Mouse (Mus musculus) stomach, embryonic 15.5 days (tissue): ENCODE results near the gene Exoc3l4. TPM values are rescaled to one million over a fixed set of nuclear protein-coding genes. Genes with fewer than 3 reads are reported as not detected.

Experiments used
- ATAC-seq: fragments of 200-750 bp; cut with Nextera tagmentation; 2 replicates; pipeline ENCODE4 v1.8.0; 2017; ENCODE audit warnings: low read depth, moderate number of reproducible peaks, moderate TSS enrichment; ENCODE audit not compliant: insufficient read depth, low FRiP score
- H3K27ac ChIP-seq: fragments of 300-500 bp; sonication (generic); 2 replicates; pipeline ENCODE4 v1.5.1; 2015; ENCODE audit warnings: mild to moderate bottlenecking, inconsistent platforms
- H3K27me3 ChIP-seq: fragments of 300-500 bp; sonication (generic); replicated peaks from 2 replicates; pipeline ENCODE4 v1.6.1; 2015; ENCODE audit warnings: inconsistent platforms
- H3K36me3 ChIP-seq: fragments of 300-500 bp; sonication (generic); 2 replicates; pipeline ENCODE4 v1.6.1; 2015; ENCODE audit warnings: inconsistent platforms
- H3K4me1 ChIP-seq: fragments of 300-500 bp; sonication (generic); 2 replicates; pipeline ENCODE4 v1.6.1; 2015; ENCODE audit warnings: inconsistent platforms
- H3K4me2 ChIP-seq: fragments of 300-500 bp; sonication (generic); 2 replicates; pipeline ENCODE4 v1.6.1; 2015; ENCODE audit warnings: mild to moderate bottlenecking, inconsistent platforms
- H3K4me3 ChIP-seq: fragments of 300-500 bp; sonication (generic); replicated peaks from 2 replicates; pipeline ENCODE4 v1.5.1; 2015; ENCODE audit warnings: inconsistent platforms
- H3K9ac ChIP-seq: fragments of 300-500 bp; sonication (generic); 2 replicates; pipeline ENCODE4 v1.6.1; 2015; ENCODE audit warnings: inconsistent platforms
- H3K9me3 ChIP-seq: fragments of 300-500 bp; sonication (generic); 2 replicates; pipeline ENCODE4 v1.6.1; 2016; ENCODE audit warnings: inconsistent platforms
- whole genome bisulfite sequencing: fragments of 180-500 bp; shearing (Covaris S2); methylation state at CpG from one replicate; pipeline ENCODE4 v1.1.7; 2015; 5-methylcytosine and 5-hydroxymethylcytosine counted together
- polyA plus RNA-seq: library from polyadenylated mRNA; unstranded; fragments of >200 nt; fragmentation: Nextera tagmentation; extraction: Ambion mirVana; gene quantifications from 2 replicates; pipeline ENCODE4 v1.2.1, GENCODE M21; 2015

The Exoc3l4 gene
- polyA plus RNA-seq, 1 experiment from 2014 or later: 8.5 TPM

DNA sequence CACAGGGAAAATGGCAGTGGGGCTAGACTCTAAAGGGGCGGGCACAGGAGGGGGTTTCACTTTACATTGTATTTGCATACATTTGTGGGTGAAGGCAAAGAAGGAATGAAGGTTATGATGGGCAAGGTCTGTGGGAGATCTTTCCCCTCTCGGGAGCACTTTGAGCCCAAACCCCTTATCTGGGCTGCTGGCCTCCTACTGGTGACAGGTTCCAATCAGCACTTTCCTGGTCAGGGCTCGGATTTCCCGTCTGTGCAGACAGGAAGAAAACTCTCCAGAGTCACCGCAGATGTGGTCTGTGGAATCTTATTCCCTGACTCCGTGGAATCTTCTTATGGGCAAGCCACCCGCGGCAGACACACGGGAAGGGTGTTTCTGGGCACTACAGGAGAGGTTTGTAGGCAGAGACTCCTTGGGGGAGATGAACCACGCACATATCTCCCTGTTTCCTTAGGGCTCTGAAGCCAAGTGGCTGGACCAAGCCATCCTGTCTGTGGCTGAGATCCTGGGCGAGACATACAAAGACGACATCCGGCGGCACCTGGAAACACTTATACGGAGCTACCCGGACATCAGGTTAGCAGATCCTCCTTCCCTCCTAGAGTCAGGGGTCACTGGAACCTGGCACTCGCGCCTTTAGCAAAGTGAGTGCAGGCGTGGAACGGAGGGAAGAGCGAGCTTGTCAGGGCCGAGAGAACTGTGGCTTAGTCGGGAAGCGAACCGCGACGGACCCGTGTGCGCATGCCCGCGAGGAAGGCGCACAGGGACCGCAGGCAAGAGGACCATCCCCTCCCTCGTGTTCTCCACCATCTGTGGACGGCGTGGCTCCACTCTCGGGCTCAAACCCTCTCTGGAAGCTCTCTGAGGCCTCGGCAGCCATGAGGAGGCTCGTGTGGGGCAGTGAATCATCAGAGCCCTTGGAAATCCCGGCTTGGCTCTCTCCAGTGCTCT lies 12.4 kb downstream of the Exoc3l4 start:
- peak overlapping the region; percentile 40 for H3K4me3 ChIP-seq
- H3K9ac ChIP-seq: no peak overlapping the region; the same call in 1 of the 2 replicates
- WGBS: 1% methylated on average over 40 of the region's 40 CpGs
- no peaks in the 10 kb centered on the region for H3K9me3 ChIP-seq
- ATAC-seq: no peak; the same call in 1 of the 2 replicates
- H3K4me2 ChIP-seq: peak overlapping the region; percentile 89
- peaks cover 45% of the 10 kb centered on the region for H3K27me3 ChIP-seq
- no peaks in the 10 kb centered on the region for H3K36me3 ChIP-seq
- peak overlapping the region; percentile 38 for H3K27ac ChIP-seq
- H3K4me1 ChIP-seq: peaks cover 46% of the 10 kb centered on the region

DNA sequence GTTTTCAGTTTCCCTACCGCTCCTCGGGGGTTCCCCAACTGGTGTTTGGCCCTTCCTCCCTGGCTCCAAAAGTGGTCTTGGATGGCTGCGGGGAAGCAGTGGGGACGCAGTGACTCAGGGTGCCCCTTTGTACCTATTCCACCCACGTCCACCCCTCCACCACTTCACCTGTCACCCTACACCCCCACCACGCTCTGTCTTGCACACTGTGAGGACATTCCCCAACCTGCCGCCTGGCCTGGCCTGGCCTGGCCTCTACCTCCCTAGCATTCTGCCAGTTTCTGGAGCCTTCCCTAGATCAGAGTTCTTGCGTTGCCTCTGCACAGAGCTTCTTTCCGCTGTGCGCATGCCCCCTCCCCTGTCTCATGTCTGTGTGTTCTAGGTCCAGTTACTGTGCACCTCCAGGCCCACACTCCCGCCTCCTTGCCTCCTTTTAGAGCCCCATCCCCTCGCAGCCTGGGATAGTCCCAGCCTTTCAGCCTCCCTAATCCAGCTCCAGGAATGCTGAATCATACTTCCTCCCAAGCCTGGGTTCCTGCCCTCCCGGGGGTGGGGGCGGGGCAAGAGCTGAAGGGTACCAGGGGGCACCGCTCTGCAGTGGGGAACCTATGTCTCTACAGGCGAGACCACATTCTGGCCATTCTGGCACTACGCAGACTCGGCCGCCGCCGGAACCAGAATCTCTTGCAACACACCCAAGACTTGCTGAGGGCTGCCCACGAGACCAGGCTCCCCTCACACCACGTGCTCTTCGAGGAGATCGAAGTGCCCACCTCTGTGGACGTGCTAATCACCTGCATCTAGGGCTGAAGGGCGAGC lies 13.4 kb downstream of the Exoc3l4 start:
- H3K4me2 ChIP-seq: peak overlapping the region; percentile 89
- peaks cover 36% of the 10 kb centered on the region for H3K27me3 ChIP-seq
- peak overlapping the region; percentile 38 for H3K27ac ChIP-seq
- H3K36me3 ChIP-seq: no peaks in the 10 kb centered on the region
- H3K4me1 ChIP-seq: peaks cover 46% of the 10 kb centered on the region
- no peak for ATAC-seq
- WGBS: 24% methylated on average over 27 of the region's 27 CpGs
- H3K9ac ChIP-seq: no peak overlapping the region
- no peaks in the 10 kb centered on the region for H3K9me3 ChIP-seq
- peak overlapping the region; percentile 40 for H3K4me3 ChIP-seq

DNA sequence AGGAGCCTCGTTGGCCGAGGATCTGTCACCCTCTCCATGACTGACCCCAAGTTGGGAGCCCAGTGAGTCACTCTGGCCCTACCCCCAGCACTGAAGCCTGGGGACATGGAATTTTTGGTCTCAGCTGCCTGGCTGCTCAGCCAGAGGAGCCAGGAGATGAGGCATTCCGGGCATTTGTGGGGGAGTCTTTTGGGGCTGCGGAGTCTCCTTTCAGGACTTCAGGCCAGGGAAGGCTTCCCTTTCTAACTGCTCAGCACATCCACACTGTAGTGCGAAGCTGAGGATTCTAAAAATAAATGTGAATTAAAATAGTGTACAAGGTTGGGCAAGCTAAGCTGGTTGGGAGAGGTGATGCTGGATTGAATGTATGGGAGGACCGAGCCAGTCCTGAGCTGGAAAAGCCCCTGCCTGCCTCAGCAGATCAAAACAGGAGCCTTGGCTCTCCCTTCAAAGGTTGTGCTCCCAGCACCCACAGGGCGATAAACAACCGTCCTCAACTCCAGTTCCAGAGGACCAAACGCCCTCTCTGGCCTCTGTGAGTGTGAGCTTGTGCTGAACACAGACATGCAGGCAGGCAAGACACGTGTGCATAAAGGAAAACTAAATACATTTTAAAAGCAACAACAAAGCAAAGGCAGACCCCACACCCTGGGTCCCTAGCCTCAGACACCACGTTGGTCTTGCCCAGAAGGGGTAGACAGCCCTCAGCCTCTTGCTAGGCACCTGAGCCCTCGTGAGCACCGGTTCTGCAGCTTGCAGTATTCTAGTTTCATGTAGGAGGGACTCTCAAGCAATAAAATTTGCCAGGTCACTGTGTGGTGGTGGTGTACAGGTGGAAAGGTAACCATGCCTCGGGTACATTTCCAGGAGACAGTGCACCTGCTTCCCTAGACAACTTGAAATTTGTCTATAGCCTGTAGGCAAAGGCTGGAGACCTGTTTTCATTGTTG lies 14.3 kb downstream of the Exoc3l4 start:
- Histone ChIP-seq H3K27ac (no peak overlapping the region; the same call in 1 of the 2 replicates), H3K4me1 (peaks cover 41% of the 10 kb centered on the region), H3K4me2 (no peak overlapping the region), H3K36me3 (no peaks in the 10 kb centered on the region), H3K27me3 (peaks cover 30% of the 10 kb centered on the region), H3K4me3 (no peak overlapping the region), H3K9me3 (no peaks in the 10 kb centered on the region), H3K9ac (no peak overlapping the region)
- ATAC-seq: no peak
- 42% methylated on average over 14 of the region's 14 CpGs for WGBS

DNA sequence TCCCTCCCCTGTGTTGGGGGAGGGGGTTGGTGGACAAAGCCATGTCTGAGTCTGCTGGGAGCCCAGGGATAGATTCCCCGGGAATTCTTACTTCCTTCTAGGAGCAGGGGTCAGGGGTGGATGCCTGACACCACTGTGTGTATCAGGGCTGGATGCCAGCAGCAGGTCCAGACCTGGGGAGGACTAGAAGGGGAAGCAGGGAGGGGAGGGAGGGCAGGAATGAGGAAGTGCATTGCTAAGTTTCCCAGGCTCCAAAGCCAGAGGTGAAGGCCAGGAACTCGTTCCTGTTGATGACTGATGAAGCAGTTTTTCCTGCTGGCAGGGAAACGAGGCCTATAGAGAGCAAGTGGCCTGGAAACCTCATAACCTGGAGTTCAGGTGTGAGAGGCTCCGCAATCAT lies 15.3 kb downstream of the Exoc3l4 start:
- peak overlapping the region; percentile 70 for H3K27ac ChIP-seq
- peaks cover 29% of the 10 kb centered on the region for H3K27me3 ChIP-seq
- peaks cover 39% of the 10 kb centered on the region for H3K4me1 ChIP-seq
- H3K9me3 ChIP-seq: no peaks in the 10 kb centered on the region
- no peak for ATAC-seq
- H3K9ac ChIP-seq: no peak overlapping the region
- H3K4me2 ChIP-seq: no peak overlapping the region
- no peaks in the 10 kb centered on the region for H3K36me3 ChIP-seq
- WGBS: 44% methylated on average over 4 of the region's 4 CpGs
- H3K4me3 ChIP-seq: no peak overlapping the region

DNA sequence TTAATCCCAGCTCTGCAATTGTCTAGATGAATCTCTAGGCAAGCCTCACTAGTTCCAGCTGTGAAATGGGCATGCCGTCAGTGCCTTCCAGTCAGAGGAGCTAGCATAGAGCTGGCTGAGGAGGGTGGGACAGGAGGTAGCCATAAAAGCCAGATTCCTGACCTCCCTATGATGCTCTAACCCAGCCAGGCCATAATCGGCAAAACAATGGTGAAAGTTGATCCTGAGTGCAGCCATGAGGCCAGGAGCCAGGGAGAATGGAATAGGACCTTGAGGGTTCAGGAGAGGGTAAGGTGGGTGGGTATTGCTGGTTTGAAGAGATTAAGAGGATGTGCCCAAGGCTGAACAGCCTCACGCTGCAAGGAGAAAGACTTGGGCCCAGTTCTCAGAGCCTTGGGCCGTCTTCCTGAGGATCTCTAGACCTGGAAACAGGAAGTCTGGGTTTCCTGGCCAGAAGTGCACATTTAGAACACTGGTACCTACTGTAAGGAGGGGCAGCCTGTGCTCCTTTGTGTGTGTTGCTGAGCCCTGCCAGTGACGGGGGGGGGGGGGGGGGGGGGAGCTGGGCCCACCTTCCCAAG lies 16.0 kb downstream of the Exoc3l4 start:
- no peak for ATAC-seq
- no peak overlapping the region for H3K4me2 ChIP-seq
- no peaks in the 10 kb centered on the region for H3K36me3 ChIP-seq
- no peaks in the 10 kb centered on the region for H3K9me3 ChIP-seq
- peaks cover 24% of the 10 kb centered on the region for H3K27me3 ChIP-seq
- H3K27ac ChIP-seq: peak overlapping the region; percentile 70
- peaks cover 39% of the 10 kb centered on the region for H3K4me1 ChIP-seq
- no peak overlapping the region for H3K4me3 ChIP-seq
- 59% methylated on average over 5 of the region's 5 CpGs for WGBS
- H3K9ac ChIP-seq: no peak overlapping the region

DNA sequence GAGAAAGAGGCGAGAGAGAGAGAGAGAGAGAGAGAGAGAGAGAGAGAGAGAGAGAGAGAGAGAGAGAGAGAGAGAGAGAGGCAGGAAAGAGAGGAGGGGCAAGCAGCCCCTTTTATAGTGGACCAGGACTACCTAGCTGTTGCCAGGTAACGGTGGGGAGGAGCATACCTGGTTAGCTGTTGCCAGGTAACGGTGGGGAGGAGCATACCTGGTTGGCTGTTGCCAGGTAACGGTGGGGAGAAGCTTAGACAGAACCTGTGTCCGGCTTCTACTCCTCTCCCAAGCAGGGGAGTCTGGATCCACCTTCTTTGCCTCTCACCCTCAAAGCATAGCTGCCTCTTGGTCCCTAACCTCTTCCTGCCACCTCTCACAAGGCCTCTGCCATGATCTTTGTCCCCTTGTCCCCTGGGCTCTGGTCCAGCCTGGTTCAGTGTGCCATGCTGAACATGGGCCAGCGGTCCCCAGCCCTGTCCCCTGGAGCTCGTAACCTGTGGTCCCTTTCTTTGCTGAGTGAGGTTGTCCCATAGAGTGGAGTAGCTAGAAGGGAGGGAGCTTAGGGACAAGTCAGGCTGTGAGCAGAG lies 17.4 kb downstream of the Exoc3l4 start:
- no peak for ATAC-seq
- 34% methylated on average over 6 of the region's 7 CpGs for WGBS
- Histone ChIP-seq H3K36me3 (no peaks in the 10 kb centered on the region), H3K9me3 (no peaks in the 10 kb centered on the region), H3K4me3 (no peak overlapping the region), H3K9ac (no peak overlapping the region), H3K27ac (0 out of 2 replicates have a peak overlapping the region, but pooled peaks have one; percentile 22), H3K27me3 (peaks cover 13% of the 10 kb centered on the region), H3K4me1 (peaks cover 31% of the 10 kb centered on the region), H3K4me2 (0 out of 2 replicates have a peak overlapping the region, but pooled peaks have one; percentile 13)

DNA sequence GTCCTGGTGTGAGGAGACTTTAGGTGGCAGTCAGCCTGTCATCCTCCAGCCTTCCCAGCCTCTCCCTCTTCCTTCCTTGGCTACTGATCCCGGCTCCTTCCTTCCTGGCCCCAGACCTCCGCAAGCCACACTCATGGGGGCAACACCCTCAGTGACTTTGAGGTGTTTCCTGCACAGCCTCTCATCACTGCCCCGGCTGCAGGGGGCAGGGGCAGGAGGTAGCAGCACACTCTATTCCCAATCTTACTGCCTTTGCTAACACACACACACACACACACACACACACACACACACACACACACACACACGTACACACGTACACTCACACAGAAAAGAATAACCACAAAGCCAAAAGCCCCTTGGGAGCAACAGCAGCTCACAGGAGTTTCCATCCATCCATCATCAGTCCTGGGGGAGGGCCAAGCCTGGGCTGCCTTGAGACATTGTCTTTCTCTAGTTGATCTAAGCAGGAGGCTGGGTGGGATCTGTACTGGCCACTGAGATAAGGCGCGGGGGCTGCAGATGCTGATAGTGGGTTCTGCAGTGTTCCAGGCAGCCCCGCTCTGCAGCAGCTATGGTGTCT lies 18.0 kb downstream of the Exoc3l4 start:
- H3K4me1 ChIP-seq: peaks cover 25% of the 10 kb centered on the region
- no peak overlapping the region for H3K27ac ChIP-seq
- H3K4me2 ChIP-seq: 0 out of 2 replicates have a peak overlapping the region, but pooled peaks have one; percentile 13
- H3K27me3 ChIP-seq: peaks cover 13% of the 10 kb centered on the region
- no peak overlapping the region for H3K9ac ChIP-seq
- no peaks in the 10 kb centered on the region for H3K9me3 ChIP-seq
- no peak overlapping the region for H3K4me3 ChIP-seq
- 27% methylated on average over 8 of the region's 8 CpGs for WGBS
- H3K36me3 ChIP-seq: no peaks in the 10 kb centered on the region
- peak; percentile 67; the same call in 1 of the 2 replicates for ATAC-seq

DNA sequence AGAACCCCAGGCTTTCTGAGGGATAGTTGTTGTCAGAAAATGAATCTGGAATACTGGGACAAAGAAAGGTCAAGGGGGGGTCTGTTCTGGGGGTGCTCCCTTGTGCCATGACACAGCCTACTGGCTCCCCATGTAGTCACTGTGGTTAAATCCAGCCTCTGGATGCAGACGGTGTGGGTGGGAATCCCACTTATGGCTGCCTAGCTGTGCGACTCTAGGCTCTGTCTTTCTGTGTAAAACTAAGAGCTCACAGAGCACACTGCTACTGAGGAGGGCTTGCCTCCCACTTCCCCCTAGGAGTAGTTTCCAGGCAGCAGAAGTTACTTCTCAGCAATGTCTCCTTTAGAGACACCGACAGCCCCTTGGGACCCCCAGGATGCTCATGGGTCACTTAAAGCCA lies 19.4 kb downstream of the Exoc3l4 start:
- WGBS: 86% methylated on average over 3 of the region's 3 CpGs
- peaks cover 15% of the 10 kb centered on the region for H3K4me1 ChIP-seq
- H3K9ac ChIP-seq: no peak overlapping the region
- no peak for ATAC-seq
- H3K4me2 ChIP-seq: no peak overlapping the region
- H3K27me3 ChIP-seq: peaks cover 6% of the 10 kb centered on the region
- no peaks in the 10 kb centered on the region for H3K9me3 ChIP-seq
- no peaks in the 10 kb centered on the region for H3K36me3 ChIP-seq
- H3K4me3 ChIP-seq: no peak overlapping the region
- no peak overlapping the region for H3K27ac ChIP-seq

DNA sequence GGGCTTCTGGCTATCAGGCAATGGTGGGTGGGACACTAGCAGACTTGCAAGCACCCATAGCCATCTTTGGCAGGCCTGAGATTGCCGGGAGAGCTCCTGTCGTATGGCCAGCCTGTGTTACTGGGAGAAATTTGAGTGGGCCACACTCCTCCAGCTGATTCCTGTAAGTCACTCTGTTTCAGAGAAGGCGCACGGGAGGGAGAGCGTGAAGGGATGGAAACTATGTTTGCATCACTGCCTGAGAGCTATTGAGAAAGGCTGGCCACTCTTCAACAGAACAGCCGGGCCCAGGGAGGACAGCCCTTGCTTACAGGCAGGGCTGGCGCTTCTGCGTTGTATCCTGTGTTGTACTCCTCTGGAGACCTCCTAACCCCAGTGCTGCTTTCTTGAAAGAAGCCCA lies 19.8 kb downstream of the Exoc3l4 start:
- 64% methylated on average over 8 of the region's 8 CpGs for WGBS
- no peaks in the 10 kb centered on the region for H3K36me3 ChIP-seq
- no peaks in the 10 kb centered on the region for H3K9me3 ChIP-seq
- peaks cover 12% of the 10 kb centered on the region; the same call in 1 of the 2 replicates for H3K4me1 ChIP-seq
- H3K27me3 ChIP-seq: peaks cover 4% of the 10 kb centered on the region
- H3K4me3 ChIP-seq: no peak overlapping the region
- H3K9ac ChIP-seq: no peak overlapping the region
- no peak overlapping the region for H3K27ac ChIP-seq
- no peak overlapping the region for H3K4me2 ChIP-seq
- no peak for ATAC-seq

DNA sequence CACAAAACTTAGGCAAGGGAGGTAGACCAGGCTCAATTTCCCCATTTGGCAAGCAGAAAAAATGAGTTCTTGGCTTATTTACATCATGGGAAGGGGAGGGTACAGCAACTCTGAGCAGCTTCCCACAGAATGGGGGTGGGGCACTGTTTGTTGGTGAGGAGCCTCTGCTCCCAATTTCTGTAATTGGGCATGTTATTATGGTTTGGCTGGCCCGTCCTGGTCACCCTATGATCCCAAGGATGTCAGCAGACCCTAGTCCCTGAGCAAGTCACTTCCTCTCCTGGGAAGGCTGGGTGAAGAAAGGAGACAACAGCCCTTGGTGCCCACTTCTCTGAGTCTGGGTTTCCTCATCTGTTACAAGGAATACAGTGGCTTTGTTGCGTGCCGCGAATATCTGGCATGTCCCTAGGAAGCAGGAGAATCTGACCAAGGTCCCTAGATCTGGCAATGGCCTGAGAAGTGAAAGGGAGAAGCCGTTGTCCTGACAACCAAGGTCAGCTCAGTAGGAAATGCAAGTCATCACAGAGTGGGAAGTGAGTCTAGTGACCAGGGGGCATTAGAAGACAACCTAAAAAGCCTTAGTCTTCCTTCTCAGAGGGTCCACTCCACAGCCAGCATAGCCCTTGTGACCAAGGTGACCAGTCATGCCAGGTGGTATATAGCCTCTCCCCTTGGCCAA lies 20.5 kb downstream of the Exoc3l4 start:
- no peak for ATAC-seq
- Histone ChIP-seq H3K4me3 (no peak overlapping the region), H3K9me3 (no peaks in the 10 kb centered on the region), H3K36me3 (no peaks in the 10 kb centered on the region), H3K9ac (no peak overlapping the region), H3K4me2 (no peak overlapping the region), H3K4me1 (peaks cover 11% of the 10 kb centered on the region; the same call in 1 of the 2 replicates), H3K27ac (no peak overlapping the region), H3K27me3 (peaks cover 8% of the 10 kb centered on the region)
- WGBS: 64% methylated on average over 5 of the region's 5 CpGs
